Mouse (Mus musculus) E14TG2a.4 (cell line): ENCODE results near the gene Hes3.

ENCODE experiments used
- CTCF ChIP-seq: conservative IDR thresholded peaks from 2 replicates; pipeline ENCODE4 v1.5.1; 2014; ENCODE audit warnings: low read length
- NANOG ChIP-seq: IDR thresholded peaks from 2 replicates; pipeline ENCODE4 v1.6.1; 2014; ENCODE audit warnings: borderline replicate concordance, low read length, mixed read lengths

DNA sequence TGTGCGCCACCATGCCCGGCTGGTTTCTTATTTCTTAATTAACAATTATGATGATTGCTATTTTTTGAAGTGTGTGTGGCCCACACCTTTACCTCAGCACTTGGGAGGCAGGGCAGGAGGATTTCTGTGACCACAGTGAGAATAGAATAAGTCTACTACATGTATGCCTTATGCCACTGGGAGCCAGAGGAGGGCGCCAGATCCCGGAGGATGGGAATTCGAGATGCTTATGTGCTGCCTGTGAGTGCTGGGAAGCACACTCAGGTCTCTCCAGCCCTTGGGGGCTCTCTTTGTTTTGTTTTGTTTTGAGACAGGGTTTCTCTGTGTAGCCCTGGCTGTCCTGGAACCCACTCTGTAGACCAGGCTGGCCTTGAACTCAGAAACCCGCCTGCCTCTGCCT, 37.2 kb upstream of the Hes3 start:
- TF ChIP-seq CTCF (peak; percentile 54), NANOG (no peak)
